Comparison of ENCODE assay signal across 8 mouse cellular contexts in the genomic region with DNA sequence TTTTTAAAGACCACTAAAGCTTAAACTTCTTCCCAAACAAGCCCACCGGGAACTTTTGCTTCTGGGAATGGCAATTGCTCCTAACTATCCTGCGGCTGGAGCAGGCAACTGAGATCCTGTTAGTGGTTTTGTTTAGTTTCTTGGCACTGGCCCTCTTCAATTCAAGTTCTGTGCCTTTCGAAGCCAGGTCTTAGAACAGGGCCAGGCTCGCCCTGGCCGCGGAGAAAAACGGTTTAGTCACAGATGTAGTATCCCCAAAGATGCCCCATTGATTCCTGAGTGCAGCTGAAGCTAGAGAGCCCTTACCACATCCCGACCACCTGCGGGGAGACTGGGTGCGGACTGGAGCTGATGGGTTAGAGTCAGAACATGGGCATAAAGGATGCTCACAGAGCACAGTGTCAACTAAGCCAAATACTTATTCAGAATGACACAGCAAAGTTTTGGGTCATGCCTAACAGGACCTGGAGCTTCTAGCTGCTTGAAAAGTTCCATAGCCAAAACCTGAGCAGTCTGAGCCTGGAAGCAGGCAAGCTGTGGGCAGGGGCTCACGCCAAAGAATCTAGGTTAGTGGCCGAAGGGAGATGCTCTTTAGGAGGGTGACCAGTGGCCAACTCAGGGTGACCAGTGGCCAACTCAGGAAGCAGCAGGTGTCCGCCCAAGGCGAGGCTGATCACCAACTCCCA. TPM values are rescaled to one million over a fixed set of nuclear protein-coding genes. Genes with fewer than 3 reads are reported as not detected.
DNase-seq lines count a peak whose midpoint lies in the region; ATAC-seq and TF ChIP-seq lines count a peak whose summit lies in the region.

No protein-coding gene starts in this region.

- no peak for TF ChIP-seq POLR2A in cerebellum, adult 2 months (IDR thresholded peaks at IDR 0.05; ENCODE audit: borderline replicate concordance, insufficient read depth, low read length)
- no peak for TF ChIP-seq POLR2A in spleen, adult 2 months (IDR thresholded peaks at IDR 0.05; ENCODE audit: low read depth, low read length)

- TF ChIP-seq CTCF in cerebellum, adult 2 months (IDR thresholded peaks at IDR 0.05; ENCODE audit: borderline replicate concordance, insufficient read depth, low read depth, low read length) = no peak
- no peak for TF ChIP-seq CTCF in spleen, adult 2 months (IDR thresholded peaks at IDR 0.05; ENCODE audit: extremely low read depth, insufficient read depth, insufficient read length, insufficient replicate concordance)

- H3K36me3 ChIP-seq in spleen, adult 2 months (ENCODE audit: control insufficient read depth, insufficient read depth, low read length) = no peaks in the 10 kb centered on the region
- no peaks in the 10 kb centered on the region for H3K36me3 ChIP-seq in limb, embryonic 12.5 days
- H3K36me3 ChIP-seq in stomach, embryonic 16.5 days (ENCODE audit: control insufficient read depth, insufficient read depth, low read length) = no peaks in the 10 kb centered on the region

- H3K9me3 ChIP-seq in limb, embryonic 12.5 days = no peaks in the 10 kb centered on the region
- no peaks in the 10 kb centered on the region for H3K9me3 ChIP-seq in stomach, embryonic 16.5 days (replicated peaks; ENCODE audit: control insufficient read depth, low read length)

- peak in 1 of 2 experiments; percentile 10 for DNase-seq in cerebellum, adult 2 months
- DNase-seq in cerebellum, postnatal 36 days = no peak
- no peak for DNase-seq in spleen, adult 2 months (ENCODE audit: low read depth in 1 of 2, low spot score in 2 of 2)
- DNase-seq in spleen, postnatal 10 days (ENCODE audit: low spot score in 2 of 2) = no peak
- no peak for DNase-seq in c-Kit-positive CD71-positive TER-119-positive erythroid progenitor cells, embryonic 14.5 days (ENCODE audit: low spot score)
- DNase-seq in kidney, adult 18-20 months = no peak

- H3K4me1 ChIP-seq in cerebellum, adult 2 months (ENCODE audit: control insufficient read depth, insufficient read depth, low read length) = peaks cover 3% of the 10 kb centered on the region; the same call in 1 of the 2 replicates
- no peaks in the 10 kb centered on the region; the same call in 1 of the 2 replicates for H3K4me1 ChIP-seq in spleen, adult 2 months (ENCODE audit: control insufficient read depth, insufficient read depth, insufficient read length)
- H3K4me1 ChIP-seq in limb, embryonic 12.5 days (replicated peaks) = peaks cover 11% of the 10 kb centered on the region; the same call in 1 of the 2 replicates
- no peaks in the 10 kb centered on the region for H3K4me1 ChIP-seq in stomach, embryonic 16.5 days (ENCODE audit: control insufficient read depth, insufficient read depth, low read length)

- H3K9ac ChIP-seq in limb, embryonic 12.5 days (replicated peaks) = peak overlapping the region; percentile 64; the same call in 1 of the 2 replicates
- peak overlapping the region; percentile 73 for H3K9ac ChIP-seq in stomach, embryonic 16.5 days (ENCODE audit: low read length)

- no peak overlapping the region for H3K27ac ChIP-seq in cerebellum, adult 2 months (ENCODE audit: insufficient read depth, low read length)
- no peak overlapping the region for H3K27ac ChIP-seq in spleen, adult 2 months (ENCODE audit: insufficient read depth, low read length)
- H3K27ac ChIP-seq in limb, embryonic 12.5 days = no peak overlapping the region
- H3K27ac ChIP-seq in stomach, embryonic 16.5 days (ENCODE audit: low read length) = no peak overlapping the region

- no peaks in the 10 kb centered on the region; the same call in 1 of the 2 replicates for H3K27me3 ChIP-seq in cerebellum, adult 2 months (ENCODE audit: control insufficient read depth, insufficient read depth, low read length)
- no peaks in the 10 kb centered on the region; the same call in 1 of the 2 replicates for H3K27me3 ChIP-seq in spleen, adult 2 months (ENCODE audit: control insufficient read depth, insufficient read depth, low read length)
- H3K27me3 ChIP-seq in limb, embryonic 12.5 days = peaks cover 19% of the 10 kb centered on the region
- no peaks in the 10 kb centered on the region for H3K27me3 ChIP-seq in stomach, embryonic 16.5 days (ENCODE audit: control insufficient read depth, insufficient read depth, low read length)

- H3K4me2 ChIP-seq in limb, embryonic 12.5 days = peak overlapping the region; percentile 86
- peak overlapping the region; percentile 96 for H3K4me2 ChIP-seq in stomach, embryonic 16.5 days (ENCODE audit: low read depth, low read length)

- no peak; the same call in none of the 2 replicates for ATAC-seq in limb, embryonic 12.5 days (ENCODE audit: insufficient number of reproducible peaks, insufficient read depth, low FRiP score, low TSS enrichment, low read depth)
- no peak for ATAC-seq in stomach, embryonic 16.5 days (ENCODE audit: insufficient read depth, low FRiP score)

- WGBS in cerebellum, adult 2 months = 22% methylated on average over 14 of the region's 14 CpGs
- WGBS in spleen, adult 2 months = 64% methylated on average over 14 of the region's 14 CpGs
- 30% methylated on average over 14 of the region's 14 CpGs for WGBS in limb, embryonic 12.5 days
- 37% methylated on average over 14 of the region's 14 CpGs for WGBS in stomach, embryonic 16.5 days

- H3K4me3 ChIP-seq in cerebellum, adult 2 months (replicated peaks; ENCODE audit: insufficient read depth, low read depth, low read length) = peak overlapping the region; percentile 9
- H3K4me3 ChIP-seq in spleen, adult 2 months (ENCODE audit: extremely low read depth, insufficient read depth, insufficient read length) = peak overlapping the region; percentile 44; the same call in 1 of the 2 replicates
- peak overlapping the region; percentile 58 for H3K4me3 ChIP-seq in limb, embryonic 12.5 days (replicated peaks)
- peak overlapping the region; percentile 58 for H3K4me3 ChIP-seq in stomach, embryonic 16.5 days (replicated peaks; ENCODE audit: low read length)

RNA-seq across cellular contexts. Expression of gene Ddit4l, which starts 1.6 kb away (rescaled TPM):
- polyA plus RNA-seq in cerebellum, adult 2 months (2012; rRNA removed) = 2.0 and 4.1 TPM in 2 replicates
- polyA plus RNA-seq in spleen, adult 2 months (2012; rRNA removed) = 0.15 and 0.32 TPM in 2 replicates
- polyA plus RNA-seq in limb, embryonic 12.5 days (2016; fragmentation: Nextera tagmentation; extraction: Ambion mirVana) = 8.2 and 12.3 TPM in 2 replicates
- polyA plus RNA-seq in stomach, embryonic 16.5 days (2015; fragmentation: Nextera tagmentation; extraction: Ambion mirVana) = 6.8 and 8.1 TPM in 2 replicates

RNA-seq across cellular contexts. Expression of gene Gm21962, which starts 48.3 kb away (rescaled TPM):
- polyA plus RNA-seq in cerebellum, adult 2 months (2012; rRNA removed) = not detected in 2 replicates
- polyA plus RNA-seq in spleen, adult 2 months (2012; rRNA removed) = not detected in 2 replicates
- not detected in 2 replicates for polyA plus RNA-seq in limb, embryonic 12.5 days (2016; fragmentation: Nextera tagmentation; extraction: Ambion mirVana)
- not detected in 2 replicates for polyA plus RNA-seq in stomach, embryonic 16.5 days (2015; fragmentation: Nextera tagmentation; extraction: Ambion mirVana)
